Mouse (Mus musculus) spleen, adult 2 months (tissue): ENCODE data around the gene Tmem59l.

Experiments
- CTCF ChIP-seq: fragments of 200-500 bp; IDR thresholded peaks from 2 replicates; pipeline ENCODE4 v1.5.1; 2011; ENCODE audit warnings: mild to moderate bottlenecking, inconsistent platforms; ENCODE audit not compliant: insufficient read depth, insufficient read length, insufficient replicate concordance; ENCODE audit errors: extremely low read depth
- POLR2A ChIP-seq: fragments of 200-500 bp; IDR thresholded peaks from 2 replicates; pipeline ENCODE4 v1.6.1; 2011; ENCODE audit warnings: low read depth, low read length, inconsistent platforms

GRCm38 (mm10) chr8:70527111-70527511 lies 40.0 kb upstream of the Tmem59l start:
- TF ChIP-seq CTCF (no peak), POLR2A (no peak)
